Mouse (Mus musculus) forebrain, embryonic 11.5 days (tissue): ENCODE results near the gene 3110040M04Rik. TPM values are rescaled to one million over a fixed set of nuclear protein-coding genes. Genes with fewer than 3 reads are reported as not detected.

Experiments
- ATAC-seq: fragments of 200-750 bp; cut with Nextera tagmentation; replicated peaks from 2 replicates; pipeline ENCODE4 v1.8.0; 2017; ENCODE audit warnings: moderate TSS enrichment; ENCODE audit not compliant: low FRiP score
- DNase-seq: peaks from one replicate; pipeline ENCODE4 v3.0.0-alpha.2; 2017; ENCODE audit warnings: low spot score
- H3K27ac ChIP-seq: fragments of 300-500 bp; sonication (generic); 2 replicates; pipeline ENCODE4 v1.5.1; 2014; ENCODE audit warnings: low read depth, low read length
- H3K27me3 ChIP-seq: fragments of 300-500 bp; sonication (generic); 2 replicates; pipeline ENCODE4 v1.6.1; 2014; ENCODE audit warnings: mild to moderate bottlenecking, low read length, mixed read lengths; ENCODE audit not compliant: control insufficient read depth, insufficient read depth
- H3K36me3 ChIP-seq: fragments of 300-500 bp; sonication (generic); 2 replicates; pipeline ENCODE4 v1.6.1; 2014; ENCODE audit warnings: mild to moderate bottlenecking, low read length, moderate library complexity, mixed read lengths; ENCODE audit not compliant: control insufficient read depth, insufficient read depth
- H3K4me1 ChIP-seq: fragments of 300-500 bp; sonication (generic); replicated peaks from 2 replicates; pipeline ENCODE4 v1.6.1; 2014; ENCODE audit warnings: low read length, mixed read lengths; ENCODE audit not compliant: control insufficient read depth, insufficient read depth
- H3K4me2 ChIP-seq: fragments of 300-500 bp; sonication (generic); 2 replicates; pipeline ENCODE4 v1.6.1; 2014; ENCODE audit warnings: low read depth, mild to moderate bottlenecking, low read length, moderate library complexity, mixed read lengths; ENCODE audit not compliant: severe bottlenecking
- H3K4me3 ChIP-seq: fragments of 300-500 bp; sonication (generic); 2 replicates; pipeline ENCODE4 v1.5.1; 2014; ENCODE audit warnings: low read depth, low read length
- H3K9ac ChIP-seq: fragments of 300-500 bp; sonication (generic); 2 replicates; pipeline ENCODE4 v1.6.1; 2014; ENCODE audit warnings: low read length
- H3K9me3 ChIP-seq: fragments of 300-500 bp; sonication (generic); 2 replicates; pipeline ENCODE4 v1.6.1; 2016; ENCODE audit warnings: low read length, mixed read lengths; ENCODE audit not compliant: control insufficient read depth
- WGBS: fragments of 180-500 bp; shearing (Covaris S2); extraction: QIAGEN DNeasy Blood & Tissue Kit; methylation state at CpG from one replicate; pipeline ENCODE4 v1.1.7; 2014; 5-methylcytosine and 5-hydroxymethylcytosine counted together
- polyA plus RNA-seq: library from polyadenylated mRNA; unstranded; fragments of >200 nt; fragmentation: Nextera tagmentation; extraction: Ambion mirVana; gene quantifications from 2 replicates; pipeline ENCODE4 v1.2.1, GENCODE M21; 2014

Gene 3110040M04Rik
- polyA plus RNA-seq, 1 experiment from 2014 or later, result not detected

GRCm38 (mm10) chr1:151167297-151168047 is 36.4 kb upstream of the 3110040M04Rik start:
- ATAC-seq (peak; percentile 77), DNase-seq (peak; percentile 63)
- Histone ChIP-seq H3K9me3 (no peaks in the 10 kb centered on the region), H3K9ac (peak overlapping the region; percentile 47), H3K4me1 (peaks cover 11% of the 10 kb centered on the region), H3K4me2 (peak overlapping the region; percentile 21; the same call in 1 of the 2 replicates), H3K4me3 (no peak overlapping the region), H3K36me3 (no peaks in the 10 kb centered on the region), H3K27ac (peak overlapping the region; percentile 75), H3K27me3 (no peaks in the 10 kb centered on the region)
- 10% methylated on average over 12 of the region's 12 CpGs for WGBS

GRCm38 (mm10) chr1:151168637-151169036 is 35.3 kb upstream of the 3110040M04Rik start:
- Histone ChIP-seq H3K27ac (no peak overlapping the region), H3K9ac (no peak overlapping the region), H3K4me1 (peaks cover 11% of the 10 kb centered on the region), H3K4me2 (no peak overlapping the region), H3K27me3 (no peaks in the 10 kb centered on the region), H3K4me3 (no peak overlapping the region), H3K36me3 (no peaks in the 10 kb centered on the region), H3K9me3 (no peaks in the 10 kb centered on the region)
- DNase-seq (no peak), ATAC-seq (no peak)
- 71% methylated on average over 3 of the region's 3 CpGs for WGBS

- H3K4me1 ChIP-seq, result peaks cover 11% of the 10 kb centered on the region
- H3K27ac ChIP-seq, result no peak overlapping the region
- no peaks in the 10 kb centered on the region for H3K9me3 ChIP-seq
- no peak overlapping the region for H3K9ac ChIP-seq
- no peak for ATAC-seq
- H3K36me3 ChIP-seq, result no peaks in the 10 kb centered on the region
- no peak overlapping the region for H3K4me2 ChIP-seq
- WGBS, result 81% methylated on average over 2 of the region's 2 CpGs
- H3K4me3 ChIP-seq, result no peak overlapping the region
- no peak for DNase-seq
- no peaks in the 10 kb centered on the region for H3K27me3 ChIP-seq
These were observed 32.1 kb upstream of the 3110040M04Rik start for GRCm38 (mm10) chr1:151171572-151172461.

GRCm38 (mm10) chr1:151177030-151177936 is 26.6 kb upstream of the 3110040M04Rik start:
- H3K27me3 ChIP-seq, result no peaks in the 10 kb centered on the region
- DNase-seq, result no peak
- peak overlapping the region; percentile 53 for H3K4me2 ChIP-seq
- H3K9ac ChIP-seq, result 0 out of 2 replicates have a peak overlapping the region, but pooled peaks have one; percentile 2
- WGBS, result 9% methylated on average over 10 of the region's 10 CpGs
- H3K27ac ChIP-seq, result peak overlapping the region; percentile 59; the same call in 1 of the 2 replicates
- no peaks in the 10 kb centered on the region for H3K9me3 ChIP-seq
- H3K36me3 ChIP-seq, result no peaks in the 10 kb centered on the region
- 0 out of 2 replicates have a peak overlapping the region, but pooled peaks have one; percentile 7 for H3K4me3 ChIP-seq
- H3K4me1 ChIP-seq, result peaks cover 8% of the 10 kb centered on the region
- ATAC-seq, result peak; percentile 88

DNA sequence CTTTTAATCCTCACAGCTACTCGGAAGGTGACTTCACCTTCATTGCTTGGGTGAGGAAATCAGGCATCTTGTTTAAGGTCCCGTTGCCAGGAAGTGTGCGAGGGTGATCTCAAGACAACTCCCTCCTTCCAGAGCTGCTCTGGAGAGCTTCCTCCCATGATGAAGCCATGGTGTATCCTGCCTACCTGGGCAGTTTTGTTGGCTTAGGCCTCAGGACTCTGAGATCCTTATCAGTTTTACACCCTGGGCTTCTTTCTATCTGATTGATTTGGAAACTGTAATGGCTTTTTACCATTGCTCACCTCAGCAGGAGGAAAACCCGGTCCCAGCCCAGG is 26.0 kb upstream of the 3110040M04Rik start:
- Histone ChIP-seq H3K4me3 (0 out of 2 replicates have a peak overlapping the region, but pooled peaks have one; percentile 7), H3K4me1 (peaks cover 8% of the 10 kb centered on the region), H3K36me3 (no peaks in the 10 kb centered on the region), H3K9me3 (no peaks in the 10 kb centered on the region), H3K9ac (0 out of 2 replicates have a peak overlapping the region, but pooled peaks have one; percentile 2), H3K27ac (no peak overlapping the region), H3K27me3 (no peaks in the 10 kb centered on the region), H3K4me2 (peak overlapping the region; percentile 53)
- DNase-seq (no peak), ATAC-seq (peak; percentile 61; the same call in 1 of the 2 replicates)
- WGBS, result 11% methylated on average over 4 of the region's 4 CpGs

GRCm38 (mm10) chr1:151178505-151179083 is 25.3 kb upstream of the 3110040M04Rik start:
- Histone ChIP-seq H3K4me3 (no peak overlapping the region), H3K4me2 (no peak overlapping the region), H3K9me3 (no peaks in the 10 kb centered on the region), H3K36me3 (no peaks in the 10 kb centered on the region), H3K27me3 (no peaks in the 10 kb centered on the region), H3K9ac (no peak overlapping the region), H3K4me1 (peaks cover 8% of the 10 kb centered on the region), H3K27ac (no peak overlapping the region)
- no peak for DNase-seq
- ATAC-seq, result peak; percentile 19
- 17% methylated on average over 2 of the region's 2 CpGs for WGBS

DNA sequence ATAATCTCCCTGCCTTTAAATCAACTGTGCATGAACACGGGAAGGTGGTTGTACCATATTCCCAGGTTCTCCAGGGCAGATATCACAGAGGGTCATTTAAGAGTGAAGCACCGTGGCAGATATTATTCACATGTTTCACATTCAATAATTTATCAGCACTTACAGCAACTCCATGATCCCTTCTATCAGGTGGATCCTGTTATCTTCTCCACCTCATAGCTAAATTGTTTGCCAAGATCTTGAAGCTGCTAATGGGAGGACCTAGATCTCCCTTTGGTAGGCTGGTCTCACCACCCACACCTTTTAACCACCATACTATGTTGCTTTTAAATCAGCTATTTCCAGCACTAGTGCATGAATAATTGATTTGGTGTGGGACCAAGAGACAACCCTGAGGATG is 23.8 kb upstream of the 3110040M04Rik start:
- Histone ChIP-seq H3K9me3 (no peaks in the 10 kb centered on the region), H3K4me2 (no peak overlapping the region), H3K36me3 (no peaks in the 10 kb centered on the region), H3K4me3 (no peak overlapping the region), H3K27ac (no peak overlapping the region), H3K27me3 (no peaks in the 10 kb centered on the region), H3K9ac (no peak overlapping the region), H3K4me1 (peaks cover 8% of the 10 kb centered on the region)
- ATAC-seq, result no peak
- 83% methylated on average over 2 of the region's 2 CpGs for WGBS
- no peak for DNase-seq
